Mouse (Mus musculus) liver, embryonic 14.5 days (tissue): ENCODE measurements around the gene Dmkn.

ENCODE experiments used
- CTCF ChIP-seq: IDR thresholded peaks from 2 replicates; pipeline ENCODE4 v1.5.1; 2016; ENCODE audit warnings: antibody characterized with exemption, low read depth, control low read depth
- EP300 ChIP-seq: IDR thresholded peaks from 2 replicates; pipeline ENCODE4 v1.6.1; 2016; ENCODE audit warnings: antibody characterized with exemption, low read depth

DNA sequence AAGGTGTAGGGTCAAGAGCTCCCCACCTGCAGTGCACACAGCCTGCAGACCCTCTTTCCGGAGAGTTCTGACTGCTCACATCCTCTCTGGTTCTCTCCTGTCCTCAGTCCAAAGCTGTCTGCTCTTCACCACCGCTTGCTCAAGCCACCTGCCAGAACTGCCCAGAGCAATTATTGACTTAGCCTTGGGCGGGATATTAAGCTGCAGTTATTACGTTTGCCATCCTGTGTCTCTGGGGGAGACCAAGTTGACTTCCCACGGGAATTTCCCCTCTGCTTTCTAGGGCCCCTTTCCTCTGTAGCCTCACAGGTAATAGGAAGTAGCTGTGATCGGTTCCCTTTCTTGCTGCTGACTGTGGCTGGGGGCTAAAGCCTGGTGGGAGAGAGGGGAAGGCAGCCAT, 56.6 kb downstream of the Dmkn start:
- TF ChIP-seq CTCF (no peak), EP300 (no peak)
